Mouse (Mus musculus) brain, embryonic 14.5 days (tissue): Measurements from ENCODE around the gene 2310030G06Rik.

Experiments
- CTCF ChIP-seq: fragments of 200-500 bp; IDR thresholded peaks from 2 replicates; pipeline ENCODE4 v1.5.1; 2012; ENCODE audit warnings: inconsistent platforms, mild to moderate bottlenecking, moderate library complexity, borderline replicate concordance; ENCODE audit not compliant: insufficient read depth, insufficient read length; ENCODE audit errors: extremely low read depth
- POLR2A ChIP-seq: fragments of 200-500 bp; IDR thresholded peaks from 2 replicates; pipeline ENCODE4 v1.6.1; 2012; ENCODE audit warnings: mild to moderate bottlenecking, inconsistent platforms, borderline replicate concordance; ENCODE audit not compliant: poor library complexity, insufficient read depth, insufficient read length, severe bottlenecking; ENCODE audit errors: extremely low read depth

DNA sequence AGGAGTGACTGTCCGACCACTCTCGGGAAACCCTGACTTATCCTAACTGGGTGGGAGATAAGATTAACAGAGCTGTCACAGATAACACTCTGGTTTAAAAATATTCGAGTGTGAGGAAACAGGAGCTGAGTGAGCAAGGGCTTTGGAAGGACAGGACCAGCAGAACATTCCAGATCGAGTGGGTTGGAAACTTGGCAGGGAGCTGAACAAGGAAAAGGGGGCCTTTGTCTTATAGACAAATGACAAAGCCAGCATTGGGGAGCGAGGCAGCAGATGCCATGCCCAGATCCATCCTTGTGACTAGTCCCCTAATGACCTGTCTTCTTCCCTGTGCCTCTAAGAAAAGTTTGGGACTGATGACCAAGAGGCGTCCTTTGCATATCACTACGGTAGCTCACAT lies 7.6 kb upstream of the 2310030G06Rik start:
- no peak for TF ChIP-seq POLR2A
- no peak for TF ChIP-seq CTCF
